8 mouse cellular contexts compared by ENCODE assay signal in genomic region chr17:12372021-12372420, GRCm38 (mm10). TPM values are rescaled to one million over a fixed set of nuclear protein-coding genes. Genes with fewer than 3 reads are reported as not detected.
DNase-seq lines count a peak whose midpoint lies in the region; ATAC-seq and TF ChIP-seq lines count a peak whose summit lies in the region.

No protein-coding gene starts in this region.

- no peak overlapping the region for H3ac ChIP-seq in myocyte (ENCODE audit: control insufficient read depth, insufficient read length)

- H3K9me3 ChIP-seq in embryonic facial prominence, embryonic 12.5 days = no peaks in the 10 kb centered on the region
- H3K9me3 ChIP-seq in kidney, embryonic 14.5 days (ENCODE audit: control insufficient read depth, low read length) = no peaks in the 10 kb centered on the region
- H3K9me3 ChIP-seq in stomach, embryonic 15.5 days = no peaks in the 10 kb centered on the region

- peaks cover 5% of the 10 kb centered on the region for H3K4me1 ChIP-seq in embryonic facial prominence, embryonic 12.5 days
- no peaks in the 10 kb centered on the region for H3K4me1 ChIP-seq in kidney, embryonic 14.5 days (ENCODE audit: control insufficient read depth, insufficient read depth, low read length)
- peaks cover 10% of the 10 kb centered on the region for H3K4me1 ChIP-seq in liver, adult 2 months (ENCODE audit: control insufficient read depth, insufficient read depth, low read length)
- H3K4me1 ChIP-seq in stomach, embryonic 15.5 days = 0 out of 2 replicates have a peak, but pooled peaks cover 5% of the 10 kb centered on the region

- ATAC-seq in embryonic facial prominence, embryonic 12.5 days (ENCODE audit: insufficient number of reproducible peaks, insufficient read depth, low FRiP score, low TSS enrichment) = no peak
- ATAC-seq in kidney, embryonic 14.5 days (ENCODE audit: low FRiP score, low TSS enrichment) = 0 out of 2 replicates have a peak, but pooled peaks have one; percentile 4
- ATAC-seq in stomach, embryonic 15.5 days (ENCODE audit: insufficient read depth, low FRiP score, low read depth) = no peak

- H3K27me3 ChIP-seq in embryonic facial prominence, embryonic 12.5 days = no peaks in the 10 kb centered on the region
- H3K27me3 ChIP-seq in kidney, embryonic 14.5 days (ENCODE audit: control insufficient read depth, insufficient read depth, low read length) = no peaks in the 10 kb centered on the region
- H3K27me3 ChIP-seq in liver, adult 2 months (ENCODE audit: control insufficient read depth, insufficient read depth, low read length) = no peaks in the 10 kb centered on the region
- no peaks in the 10 kb centered on the region for H3K27me3 ChIP-seq in myocyte (ENCODE audit: control insufficient read depth, insufficient read depth, insufficient read length)
- no peaks in the 10 kb centered on the region for H3K27me3 ChIP-seq in stomach, embryonic 15.5 days (replicated peaks)

- H3K27ac ChIP-seq in embryonic facial prominence, embryonic 12.5 days = no peak overlapping the region
- H3K27ac ChIP-seq in kidney, embryonic 14.5 days (ENCODE audit: low read depth, low read length) = no peak overlapping the region
- H3K27ac ChIP-seq in liver, adult 2 months (replicated peaks; ENCODE audit: insufficient read depth, low read depth, low read length) = no peak overlapping the region
- no peak overlapping the region for H3K27ac ChIP-seq in stomach, embryonic 15.5 days

- peak; percentile 89 for TF ChIP-seq CTCF in liver, adult 2 months (IDR thresholded peaks at IDR 0.05; ENCODE audit: low read depth, low read length)

- no peak for TF ChIP-seq POLR2A in liver, adult 2 months (IDR thresholded peaks at IDR 0.05; ENCODE audit: extremely low read depth, insufficient read depth, low read length)
- no peak for TF ChIP-seq POLR2A in myocyte (IDR thresholded peaks at IDR 0.05; ENCODE audit: insufficient read length, low read depth)

- no peak overlapping the region for H3K9ac ChIP-seq in embryonic facial prominence, embryonic 12.5 days
- no peak overlapping the region for H3K9ac ChIP-seq in kidney, embryonic 14.5 days (ENCODE audit: low read depth, low read length)
- no peak overlapping the region for H3K9ac ChIP-seq in liver, adult 2 months (ENCODE audit: low read depth, low read length)
- H3K9ac ChIP-seq in stomach, embryonic 15.5 days = no peak overlapping the region

- H3K79me2 ChIP-seq in liver, adult 2 months (ENCODE audit: control insufficient read depth, insufficient read depth, low read length) = no peaks in the 10 kb centered on the region
- H3K79me2 ChIP-seq in myocyte (ENCODE audit: control insufficient read depth, insufficient read depth) = no peaks in the 10 kb centered on the region

- H3K4me3 ChIP-seq in embryonic facial prominence, embryonic 12.5 days = no peak overlapping the region
- no peak overlapping the region for H3K4me3 ChIP-seq in kidney, embryonic 14.5 days (ENCODE audit: low read length)
- no peak overlapping the region for H3K4me3 ChIP-seq in liver, adult 2 months (ENCODE audit: insufficient read depth, low read depth, low read length)
- no peak overlapping the region for H3K4me3 ChIP-seq in myocyte
- no peak overlapping the region for H3K4me3 ChIP-seq in stomach, embryonic 15.5 days (replicated peaks)

- 0 out of 2 replicates have a peak overlapping the region, but pooled peaks have one; percentile 9 for H3K4me2 ChIP-seq in embryonic facial prominence, embryonic 12.5 days (replicated peaks)
- no peak overlapping the region for H3K4me2 ChIP-seq in kidney, embryonic 14.5 days (replicated peaks; ENCODE audit: low read depth, low read length)
- H3K4me2 ChIP-seq in myocyte (ENCODE audit: low read depth) = peak overlapping the region; percentile 70
- peak overlapping the region; percentile 27 for H3K4me2 ChIP-seq in stomach, embryonic 15.5 days

- 16% methylated on average over 4 of the region's 4 CpGs for WGBS in embryonic facial prominence, embryonic 12.5 days
- 30% methylated on average over 4 of the region's 4 CpGs for WGBS in kidney, embryonic 14.5 days
- WGBS in liver, adult 2 months = 4% methylated on average over 4 of the region's 4 CpGs
- 19% methylated on average over 4 of the region's 4 CpGs for WGBS in stomach, embryonic 15.5 days

- H3K36me3 ChIP-seq in embryonic facial prominence, embryonic 12.5 days = no peaks in the 10 kb centered on the region
- no peaks in the 10 kb centered on the region for H3K36me3 ChIP-seq in kidney, embryonic 14.5 days (ENCODE audit: control insufficient read depth, insufficient read depth, low read length)
- no peaks in the 10 kb centered on the region for H3K36me3 ChIP-seq in liver, adult 2 months (ENCODE audit: control insufficient read depth, insufficient read depth, low read length)
- no peaks in the 10 kb centered on the region for H3K36me3 ChIP-seq in myocyte (ENCODE audit: control insufficient read depth, insufficient read depth)
- H3K36me3 ChIP-seq in stomach, embryonic 15.5 days = no peaks in the 10 kb centered on the region

- peak; percentile 85 for DNase-seq in A20 (ENCODE audit: low read depth, low spot score)
- peak; percentile 84 for DNase-seq in adrenal gland, postnatal 14 days
- peak; percentile 59 to 80 for DNase-seq in heart, adult 18-20 months
- peak; percentile 64 for DNase-seq in liver, adult 2 months (ENCODE audit: extremely low read depth, low read depth, low spot score)

TF ChIP-seq in myocyte, 11 proteins besides CTCF, POLR2A, EP300 and RAD21:
- TF ChIP-seq USF1 (IDR thresholded peaks at IDR 0.05; ENCODE audit: low read depth) (no peak), POLR2AphosphoS2 (IDR thresholded peaks at IDR 0.05; ENCODE audit: insufficient read length, low read depth) (no peak), CEBPB (IDR thresholded peaks at IDR 0.05; ENCODE audit: insufficient read depth, poor library complexity, severe bottlenecking) (no peak), E2F4 (IDR thresholded peaks at IDR 0.05; ENCODE audit: insufficient read depth) (no peak), MYOD1 (IDR thresholded peaks at IDR 0.05; ENCODE audit: control insufficient read depth in 1 of 3, insufficient read length in 2 of 3, low read depth in 2 of 3) (no peak), REST (IDR thresholded peaks at IDR 0.05; ENCODE audit: insufficient read depth, insufficient read length) (no peak), TCF12 (IDR thresholded peaks at IDR 0.05; ENCODE audit: insufficient read depth, poor library complexity, severe bottlenecking) (no peak), MYOG (IDR thresholded peaks at IDR 0.05; ENCODE audit: control insufficient read depth in 1 of 3, insufficient read depth in 1 of 3, insufficient read length in 2 of 3, low read depth in 2 of 3) (no peak), SRF (IDR thresholded peaks at IDR 0.05; ENCODE audit: control insufficient read depth, insufficient read length, low read depth) (no peak), MAX (IDR thresholded peaks at IDR 0.05; ENCODE audit: low read depth) (no peak), TCF3 (IDR thresholded peaks at IDR 0.05; ENCODE audit: insufficient read length, low read depth) (no peak)

RNA-seq across cellular contexts. Expression of gene Plg, which starts 6.4 kb away (rescaled TPM):
- total RNA-seq in adrenal gland, postnatal 14 days (2021) = 16.9 and 281 TPM in 2 replicates
- polyA plus RNA-seq in embryonic facial prominence, embryonic 12.5 days (2016; fragmentation: Nextera tagmentation; extraction: Ambion mirVana) = 0.08 and 0.10 TPM in 2 replicates
- not detected for total RNA-seq in heart, adult 18-20 months (2021)
- polyA plus RNA-seq in kidney, embryonic 14.5 days (2014; fragmentation: Nextera tagmentation; extraction: Ambion mirVana) = not detected in 2 replicates
- 1,031 and 1,068 TPM in 2 replicates for total RNA-seq in liver, adult 2 months (2014; rRNA removed)
- polyA plus RNA-seq in liver, adult 2 months (2012; rRNA removed) = 1,361 and 1,403 TPM in 2 replicates
- not detected for polyA plus RNA-seq in myocyte (2012; fragmentation: generic; extraction: Trizol)
- polyA plus RNA-seq in stomach, embryonic 15.5 days (2015; fragmentation: Nextera tagmentation; extraction: Ambion mirVana) = 7.3 and 16.8 TPM in 2 replicates

RNA-seq across cellular contexts. Expression of gene Map3k4, which starts 53.4 kb away (rescaled TPM):
- 22.5 and 24.2 TPM in 2 replicates for total RNA-seq in adrenal gland, postnatal 14 days (2021)
- polyA plus RNA-seq in embryonic facial prominence, embryonic 12.5 days (2016; fragmentation: Nextera tagmentation; extraction: Ambion mirVana) = 58.2 and 60.5 TPM in 2 replicates
- 10 to 100 TPM; 44.7 to 49.8 TPM for total RNA-seq in heart, adult 18-20 months (2021)
- 46.4 and 53.0 TPM in 2 replicates for polyA plus RNA-seq in kidney, embryonic 14.5 days (2014; fragmentation: Nextera tagmentation; extraction: Ambion mirVana)
- total RNA-seq in liver, adult 2 months (2014; rRNA removed) = 19.2 and 26.5 TPM in 2 replicates
- polyA plus RNA-seq in liver, adult 2 months (2012; rRNA removed) = 9.3 and 10.7 TPM in 2 replicates
- polyA plus RNA-seq in myocyte (2012; fragmentation: generic; extraction: Trizol) = 19.6 TPM
- polyA plus RNA-seq in stomach, embryonic 15.5 days (2015; fragmentation: Nextera tagmentation; extraction: Ambion mirVana) = 55.9 and 56.3 TPM in 2 replicates

Comparison
In these comparisons a context has a peak if more than half of its experiments do, and no peak if none do; other contexts are left out.
1. RNA of gene Plg, which starts 6.4 kb away (polyA plus RNA-seq): 1,361 to 1,403 TPM in liver, adult 2 months; 7.3 to 16.8 TPM in stomach, embryonic 15.5 days, 0.08 to 0.10 TPM in embryonic facial prominence, embryonic 12.5 days, not detected in myocyte (single experiment) and not detected in kidney, embryonic 14.5 days; every median in the first group is over 10 times any median in the second.
2. Peak in every context shown above with its lines, with median percentiles within 50 percentile points of each other: DNase-seq.